Comparison of ENCODE assay signal across 8 mouse cellular contexts in genomic region chr9:108560227-108560841, GRCm38 (mm10). TPM values are rescaled to one million over a fixed set of nuclear protein-coding genes. Genes with fewer than 3 reads are reported as not detected.
DNase-seq lines count a peak whose midpoint lies in the region; ATAC-seq and TF ChIP-seq lines count a peak whose summit lies in the region.

Gene Impdh2 (plus strand): TSS chr9:108560286.

- H3K27ac ChIP-seq in forebrain, embryonic 12.5 days = peak within 1 kb of the TSS; percentile 70
- peak within 1 kb of the TSS; percentile 75 for H3K27ac ChIP-seq in heart, postnatal 0 days (ENCODE audit: low read depth)
- H3K27ac ChIP-seq in liver, embryonic 16.5 days (ENCODE audit: low read length) = peak within 1 kb of the TSS; percentile 62
- peak within 1 kb of the TSS; percentile 75 for H3K27ac ChIP-seq in neural tube, embryonic 13.5 days (replicated peaks)
- peak within 1 kb of the TSS; percentile 96 for H3K27ac ChIP-seq in testis, adult 2 months (ENCODE audit: control insufficient read depth, insufficient read depth, low read depth, low read length)

- no peaks in the 10 kb centered on the region for H3K27me3 ChIP-seq in E14TG2a.4 (ENCODE audit: insufficient read depth, low read length)
- no peaks in the 10 kb centered on the region for H3K27me3 ChIP-seq in forebrain, embryonic 12.5 days
- no peaks in the 10 kb centered on the region for H3K27me3 ChIP-seq in heart, postnatal 0 days (ENCODE audit: control insufficient read depth, insufficient read depth, low read length)
- H3K27me3 ChIP-seq in liver, embryonic 16.5 days (ENCODE audit: control insufficient read depth, insufficient read depth, low read depth, low read length) = no peaks in the 10 kb centered on the region
- no peaks in the 10 kb centered on the region for H3K27me3 ChIP-seq in neural tube, embryonic 13.5 days
- H3K27me3 ChIP-seq in testis, adult 2 months (ENCODE audit: control insufficient read depth, insufficient read depth, low read length) = no peaks in the 10 kb centered on the region

- H3K4me1 ChIP-seq in E14TG2a.4 (replicated peaks; ENCODE audit: low read depth, low read length) = peaks cover 66% of the 10 kb centered on the region
- peaks cover 18% of the 10 kb centered on the region for H3K4me1 ChIP-seq in forebrain, embryonic 12.5 days
- peaks cover 8% of the 10 kb centered on the region for H3K4me1 ChIP-seq in heart, postnatal 0 days (ENCODE audit: control insufficient read depth, insufficient read depth)
- H3K4me1 ChIP-seq in liver, embryonic 16.5 days (ENCODE audit: control insufficient read depth, low read depth, low read length) = peaks cover 23% of the 10 kb centered on the region
- H3K4me1 ChIP-seq in neural tube, embryonic 13.5 days (replicated peaks) = peaks cover 21% of the 10 kb centered on the region
- no peaks in the 10 kb centered on the region for H3K4me1 ChIP-seq in testis, adult 2 months (ENCODE audit: control insufficient read depth, insufficient read depth, low read length)

- no peaks in the 10 kb centered on the region for H3K9me3 ChIP-seq in E14TG2a.4 (ENCODE audit: low read length)
- H3K9me3 ChIP-seq in forebrain, embryonic 12.5 days = no peaks in the 10 kb centered on the region
- H3K9me3 ChIP-seq in heart, postnatal 0 days (replicated peaks; ENCODE audit: control insufficient read depth, low read length) = no peaks in the 10 kb centered on the region
- H3K9me3 ChIP-seq in liver, embryonic 16.5 days (replicated peaks; ENCODE audit: control insufficient read depth, low read length) = no peaks in the 10 kb centered on the region
- H3K9me3 ChIP-seq in neural tube, embryonic 13.5 days = no peaks in the 10 kb centered on the region

- H3K9ac ChIP-seq in forebrain, embryonic 12.5 days = peak within 1 kb of the TSS; percentile 76
- H3K9ac ChIP-seq in heart, postnatal 0 days (replicated peaks; ENCODE audit: low read depth, low read length) = peak within 1 kb of the TSS; percentile 74
- H3K9ac ChIP-seq in liver, embryonic 16.5 days (ENCODE audit: low read depth, low read length) = peak within 1 kb of the TSS; percentile 69
- peak within 1 kb of the TSS; percentile 80 for H3K9ac ChIP-seq in neural tube, embryonic 13.5 days

- DNase-seq in c-Kit-positive CD71-positive TER-119-positive erythroid progenitor cells, embryonic 14.5 days (ENCODE audit: low spot score) = peak; percentile 97
- peak; percentile 95 for DNase-seq in heart, postnatal 0 days (ENCODE audit: low spot score)
- peak; percentile 97 to 98 for DNase-seq in kidney, postnatal 4 days

- H3K4me3 ChIP-seq in E14TG2a.4 (replicated peaks; ENCODE audit: low read length) = peak within 1 kb of the TSS; percentile 89
- peak within 1 kb of the TSS; percentile 56 for H3K4me3 ChIP-seq in forebrain, embryonic 12.5 days (replicated peaks)
- peak within 1 kb of the TSS; percentile 65 for H3K4me3 ChIP-seq in heart, postnatal 0 days (ENCODE audit: low read depth, low read length)
- H3K4me3 ChIP-seq in liver, embryonic 16.5 days (ENCODE audit: low read depth, low read length) = peak within 1 kb of the TSS; percentile 63
- H3K4me3 ChIP-seq in neural tube, embryonic 13.5 days = peak within 1 kb of the TSS; percentile 57
- H3K4me3 ChIP-seq in testis, adult 2 months (ENCODE audit: control insufficient read depth, low read depth, low read length) = peak within 1 kb of the TSS; percentile 96

- WGBS in forebrain, embryonic 12.5 days = under 1% methylated on average over 53 of the region's 53 CpGs
- WGBS in heart, postnatal 0 days = under 1% methylated on average over 53 of the region's 53 CpGs
- WGBS in liver, embryonic 16.5 days (ENCODE audit: insufficient replicate concordance) = under 1% methylated on average over 52 of the region's 53 CpGs
- whole genome bisulfite sequencing in neural tube, embryonic 13.5 days = under 1% methylated on average over 53 of the region's 53 CpGs

- TF ChIP-seq POLR2A in testis, adult 2 months (IDR thresholded peaks at IDR 0.05; ENCODE audit: control insufficient read depth, low read depth, low read length) = peak; percentile 92

- ATAC-seq in forebrain, embryonic 12.5 days (ENCODE audit: low FRiP score) = peak; percentile 98
- ATAC-seq in heart, postnatal 0 days (ENCODE audit: insufficient read depth, low read depth) = peak; percentile 99
- ATAC-seq in liver, embryonic 16.5 days (ENCODE audit: low read depth) = peak; percentile 100
- ATAC-seq in neural tube, embryonic 13.5 days (ENCODE audit: low read depth) = peak; percentile 99

- TF ChIP-seq CTCF in E14TG2a.4 (conservative IDR thresholded peaks at IDR 0.05; ENCODE audit: low read length) = no peak
- TF ChIP-seq CTCF in heart, postnatal 0 days (IDR thresholded peaks at IDR 0.05; ENCODE audit: low read depth) = no peak
- TF ChIP-seq CTCF in testis, adult 2 months (IDR thresholded peaks at IDR 0.05; ENCODE audit: control insufficient read depth, insufficient read depth, insufficient replicate concordance, low read depth, low read length) = peak; percentile 31; the same call in 1 of the 2 replicates

- TF ChIP-seq EP300 in heart, postnatal 0 days (IDR thresholded peaks at IDR 0.05; ENCODE audit: low read depth) = no peak

- peak within 1 kb of the TSS; percentile 71 for H3K4me2 ChIP-seq in forebrain, embryonic 12.5 days
- H3K4me2 ChIP-seq in heart, postnatal 0 days (ENCODE audit: low read depth, low read length) = peak within 1 kb of the TSS; percentile 87
- peak within 1 kb of the TSS; percentile 76 for H3K4me2 ChIP-seq in liver, embryonic 16.5 days (ENCODE audit: low read depth, low read length)
- peak within 1 kb of the TSS; percentile 84 for H3K4me2 ChIP-seq in neural tube, embryonic 13.5 days

- peaks cover 86% of the 10 kb centered on the region for H3K36me3 ChIP-seq in E14TG2a.4 (ENCODE audit: insufficient read depth, low read length)
- H3K36me3 ChIP-seq in forebrain, embryonic 12.5 days (replicated peaks) = peaks cover 79% of the 10 kb centered on the region
- peaks cover 75% of the 10 kb centered on the region for H3K36me3 ChIP-seq in heart, postnatal 0 days (replicated peaks; ENCODE audit: control insufficient read depth, insufficient read depth, low read length)
- H3K36me3 ChIP-seq in liver, embryonic 16.5 days (ENCODE audit: control insufficient read depth, insufficient read depth) = peaks cover 46% of the 10 kb centered on the region
- H3K36me3 ChIP-seq in neural tube, embryonic 13.5 days = peaks cover 79% of the 10 kb centered on the region
- peaks cover 8% of the 10 kb centered on the region for H3K36me3 ChIP-seq in testis, adult 2 months (ENCODE audit: control insufficient read depth, insufficient read depth, low read length)

RNA-seq across cellular contexts. Expression of gene Impdh2, which starts in this region (rescaled TPM):
- polyA plus RNA-seq in forebrain, embryonic 12.5 days (2016; fragmentation: Nextera tagmentation; extraction: Ambion mirVana) = 149 and 159 TPM in 2 replicates
- 69.2 and 87.5 TPM in 2 replicates for total RNA-seq in heart, postnatal 0 days (2014; rRNA removed; ENCODE audit: low replicate concordance)
- 52.6 and 54.7 TPM in 2 replicates for polyA plus RNA-seq in heart, postnatal 0 days (2015; fragmentation: Nextera tagmentation; extraction: Ambion mirVana)
- polyA plus RNA-seq in liver, embryonic 16.5 days (2015; fragmentation: Nextera tagmentation; extraction: Ambion mirVana) = 80.0 and 86.8 TPM in 2 replicates
- polyA plus RNA-seq in neural tube, embryonic 13.5 days (2015; fragmentation: Nextera tagmentation; extraction: Ambion mirVana) = 109 and 112 TPM in 2 replicates
- polyA plus RNA-seq in testis, adult 2 months (2012; rRNA removed) = 172 and 183 TPM in 2 replicates

Comparison
In these comparisons a context has a peak if more than half of its experiments do, and no peak if none do; other contexts are left out.
1. Peak in every context shown above with its lines: DNase-seq, ATAC-seq, H3K4me3 ChIP-seq and H3K27ac ChIP-seq.